Mouse (Mus musculus) CH12.LX (cell line): ENCODE measurements at regions not wholly inside any gene's neighbourhood (a gene's known extent, or its start where the extent isn't known, plus 50 kb on each side); places are given as distances from the start of the nearest gene placed in this dataset.

Experiments
- DNase-seq: peaks from one replicate; pipeline ENCODE4 v3.0.0-alpha.2; 2013; ENCODE audit errors: extremely low read depth
- H3K27ac ChIP-seq: 2 replicates; pipeline ENCODE4 v1.5.1; 2012; ENCODE audit warnings: low read depth, mild to moderate bottlenecking, control low read depth, moderate library complexity; ENCODE audit not compliant: insufficient read depth
- H3K27me3 ChIP-seq: replicated peaks from 2 replicates; pipeline ENCODE3; 2012; ENCODE audit warnings: inconsistent platforms
- H3K36me3 ChIP-seq, 2 experiments: replicated peaks in 1 of 2; 2 replicates each; pipeline versions ENCODE3 to v1.6.1; 2012; ENCODE audit warnings: inconsistent platforms in 1 of 2, low read length in 1 of 2, mild to moderate bottlenecking in 1 of 2, mixed read lengths in 1 of 2, moderate library complexity in 1 of 2; ENCODE audit not compliant: control insufficient read depth in 1 of 2, insufficient read depth in 1 of 2
- H3K4me1 ChIP-seq, 2 experiments: 2 replicates each; pipeline ENCODE4 v1.6.1; 2012; ENCODE audit warnings: inconsistent platforms in 1 of 2, moderate library complexity in 1 of 2; ENCODE audit not compliant: insufficient read depth in 2 of 2, control insufficient read depth in 1 of 2
- H3K4me2 ChIP-seq: 2 replicates; pipeline ENCODE4 v1.6.1; 2012; ENCODE audit warnings: low read depth, mild to moderate bottlenecking, control low read depth; ENCODE audit not compliant: poor library complexity, insufficient read depth, severe bottlenecking
- H3K4me3 ChIP-seq, 3 experiments: fragments of 150-350 bp in 1 of 3; sonication (generic) in 1 of 3; replicated peaks in 1 of 3; 2 replicates each; pipeline versions ENCODE3 to v1.5.1; 2011 to 2012; ENCODE audit warnings: low read depth in 2 of 3, low read length in 2 of 3, mild to moderate bottlenecking in 2 of 3, moderate library complexity in 2 of 3, control low read depth in 1 of 3, improper control_type of control experiment in 1 of 3, inconsistent platforms in 1 of 3, mixed read lengths in 1 of 3; ENCODE audit not compliant: poor library complexity in 1 of 3
- H3K79me2 ChIP-seq: replicated peaks from 2 replicates; pipeline ENCODE4 v1.6.1; 2012; ENCODE audit warnings: mild to moderate bottlenecking, moderate library complexity; ENCODE audit not compliant: control insufficient read depth, poor library complexity, insufficient read depth, severe bottlenecking; ENCODE audit errors: extremely low read depth
- H3K9ac ChIP-seq: 2 replicates; pipeline ENCODE4 v1.6.1; 2012; ENCODE audit warnings: low read depth, mild to moderate bottlenecking, control low read depth, moderate library complexity; ENCODE audit not compliant: insufficient read depth
- H3K9me3 ChIP-seq: replicated peaks from 2 replicates; pipeline ENCODE3; 2012; ENCODE audit warnings: low read length, inconsistent platforms, mixed read lengths
- CHD1 ChIP-seq: IDR thresholded peaks from 2 replicates; pipeline ENCODE4 v1.6.1; 2012; ENCODE audit warnings: low read depth, low read length, improper control_type of control experiment, inconsistent platforms
- CHD2 ChIP-seq: IDR thresholded peaks from 2 replicates; pipeline ENCODE4 v1.6.1; 2011; ENCODE audit warnings: low read length, improper control_type of control experiment
- CTCF ChIP-seq, 2 experiments: IDR thresholded peaks in 1 of 2; conservative IDR thresholded peaks in 1 of 2; 2 replicates each; pipeline ENCODE4 v1.5.1; 2011 to 2012; ENCODE audit warnings: low read depth in 2 of 2, low read length in 2 of 2, improper control_type of control experiment in 1 of 2, inconsistent platforms in 1 of 2, mild to moderate bottlenecking in 1 of 2, moderate library complexity in 1 of 2
- E2F4 ChIP-seq: IDR thresholded peaks from 2 replicates; pipeline ENCODE4 v1.6.1; 2011; ENCODE audit warnings: low read depth, low read length, improper control_type of control experiment; ENCODE audit not compliant: insufficient replicate concordance
- ELF1 ChIP-seq: IDR thresholded peaks from 2 replicates; pipeline ENCODE4 v1.6.1; 2014; ENCODE audit warnings: low read depth, mild to moderate bottlenecking, inconsistent platforms, low read length, improper control_type of control experiment
- ETS1 ChIP-seq: conservative IDR thresholded peaks from 2 replicates; pipeline ENCODE4 v1.6.1; 2012; ENCODE audit warnings: low read depth, mild to moderate bottlenecking, inconsistent platforms, low read length, improper control_type of control experiment, moderate library complexity
- GABPA ChIP-seq: IDR thresholded peaks from 2 replicates; pipeline ENCODE4 v1.6.1; 2012; ENCODE audit warnings: low read depth, low read length, improper control_type of control experiment, inconsistent platforms; ENCODE audit not compliant: insufficient replicate concordance
- IRF4 ChIP-seq: IDR thresholded peaks from 2 replicates; pipeline ENCODE4 v1.6.1; 2014; ENCODE audit warnings: low read depth, mild to moderate bottlenecking, inconsistent platforms, low read length, improper control_type of control experiment
- JUN ChIP-seq: IDR thresholded peaks from 2 replicates; pipeline ENCODE4 v1.6.1; 2011; ENCODE audit warnings: low read depth, mild to moderate bottlenecking, low read length, improper control_type of control experiment, moderate library complexity; ENCODE audit not compliant: insufficient read depth
- MAZ ChIP-seq: IDR thresholded peaks from 2 replicates; pipeline ENCODE4 v1.6.1; 2012; ENCODE audit warnings: low read depth, mild to moderate bottlenecking, inconsistent platforms, low read length, improper control_type of control experiment, moderate library complexity
- MYC ChIP-seq: IDR thresholded peaks from 2 replicates; pipeline ENCODE4 v1.6.1; 2011; ENCODE audit warnings: low read depth, mild to moderate bottlenecking, improper control_type of control experiment, low read length
- NELFE ChIP-seq: IDR thresholded peaks from 2 replicates; pipeline ENCODE4 v1.6.1; 2011; ENCODE audit warnings: low read depth, low read length, improper control_type of control experiment
- NRF1 ChIP-seq: IDR thresholded peaks from 2 replicates; pipeline ENCODE4 v1.6.1; 2014; ENCODE audit warnings: low read depth, mild to moderate bottlenecking, inconsistent platforms, low read length, improper control_type of control experiment, moderate library complexity
- RAD21 ChIP-seq: IDR thresholded peaks from 2 replicates; pipeline ENCODE4 v1.6.1; 2011; ENCODE audit warnings: low read depth, mild to moderate bottlenecking, low read length, improper control_type of control experiment, moderate library complexity
- SMC3 ChIP-seq: IDR thresholded peaks from 2 replicates; pipeline ENCODE4 v1.6.1; 2011; ENCODE audit warnings: low read depth, low read length, improper control_type of control experiment
- TBP ChIP-seq: conservative IDR thresholded peaks from 2 replicates; pipeline ENCODE4 v1.6.1; 2011; ENCODE audit warnings: low read depth, low read length, improper control_type of control experiment
- TCF12 ChIP-seq: IDR thresholded peaks from 2 replicates; pipeline ENCODE4 v1.6.1; 2014; ENCODE audit warnings: low read depth, mild to moderate bottlenecking, inconsistent platforms, low read length, improper control_type of control experiment
- USF1 ChIP-seq: IDR thresholded peaks from 2 replicates; pipeline ENCODE4 v1.6.1; 2014; ENCODE audit warnings: low read depth, mild to moderate bottlenecking, inconsistent platforms, low read length, improper control_type of control experiment
- ZC3H11A ChIP-seq: IDR thresholded peaks from 2 replicates; pipeline ENCODE4 v1.6.1; 2012; ENCODE audit warnings: low read depth, mild to moderate bottlenecking, inconsistent platforms, low read length, improper control_type of control experiment
- ZMIZ1 ChIP-seq: IDR thresholded peaks from 2 replicates; pipeline ENCODE4 v1.6.1; 2012; ENCODE audit warnings: low read depth, mild to moderate bottlenecking, inconsistent platforms, low read length, improper control_type of control experiment
- dilution Hi-C: fragments of 300-500 bp; cut with MboI; formaldehyde crosslinking; loops from 2 replicates; pipeline ENCODE4 v1.14.3; 2020; ENCODE audit warnings: low sequenced_read_pairs; ENCODE audit not compliant: extremely low pct_unique_long_range_greater_than_20kb, extremely low pct_ligation_motif_present
- in situ Hi-C: fragments of 300-500 bp; cut with MboI; formaldehyde crosslinking; loops from 3 replicates; pipeline ENCODE4 v1.14.3; 2019; ENCODE audit warnings: low sequenced_read_pairs, low pct_ligation_motif_present, low pct_unique_long_range_greater_than_20kb, mixed read lengths

GRCm38 (mm10) chr12:54545821-54546608, 110.4 kb downstream of the Sptssa start:
- TF ChIP-seq CHD1 (no peak), NELFE (no peak), SMC3 (peak; percentile 66), ZC3H11A (no peak), MYC (no peak), CTCF (conservative IDR thresholded peaks at IDR 0.05 in 1 of 2, IDR thresholded peaks at IDR 0.05 in 1 of 2; ENCODE audit: low read depth in 2 of 2, low read length in 2 of 2) (peak; percentile 78 to 84), ELF1 (no peak), USF1 (no peak), RAD21 (peak; percentile 86), GABPA (no peak), MAZ (no peak), IRF4 (no peak)
- Histone ChIP-seq H3K27me3 (no peaks in the 10 kb centered on the region), H3K9ac (no peak overlapping the region), H3K36me3 (no peaks in the 10 kb centered on the region), H3K79me2 (no peaks in the 10 kb centered on the region), H3K4me2 (no peak overlapping the region), H3K9me3 (peaks cover 2% of the 10 kb centered on the region), H3K4me3 (no peak overlapping the region), H3K4me1 (no peaks in the 10 kb centered on the region; a peak in 1 of 4 replicates), H3K27ac (no peak overlapping the region)
- DNase-seq, result peak; percentile 72
- in situ Hi-C loops, result no loop called here
- dilution Hi-C loops, result no loop called here

GRCm38 (mm10) chr12:54538320-54538705, 118.1 kb downstream of the Sptssa start:
- no peak for DNase-seq
- Histone ChIP-seq H3K36me3 (no peaks in the 10 kb centered on the region), H3K4me3 (no peak overlapping the region), H3K9me3 (peaks cover 2% of the 10 kb centered on the region), H3K79me2 (no peaks in the 10 kb centered on the region), H3K4me2 (no peak overlapping the region), H3K4me1 (peaks cover 0 to 3% of the 10 kb centered on the region in 2 experiments; a peak in 2 of 4 replicates), H3K27me3 (no peaks in the 10 kb centered on the region), H3K9ac (no peak overlapping the region), H3K27ac (no peak overlapping the region)
- TF ChIP-seq IRF4 (no peak), ZMIZ1 (no peak), TBP (no peak), TCF12 (no peak), USF1 (no peak), NELFE (no peak), NRF1 (no peak), JUN (no peak), E2F4 (no peak), CHD2 (no peak), ETS1 (no peak), ELF1 (no peak)
- dilution Hi-C loops, result no loop called here
- in situ Hi-C loops, result no loop called here
